Mouse (Mus musculus): ENCODE measurements around the gene Hebp1. TPM values are rescaled to one million over a fixed set of nuclear protein-coding genes. Genes with fewer than 3 reads are reported as not detected.

Gene Hebp1
- polyA plus RNA-seq, 1 experiment = 28.7 TPM

- H3K4me1 ChIP-seq (ENCODE audit: control insufficient read depth, insufficient read depth, low read length) = peaks cover 20% of the 10 kb centered on the region
- no peak for TF ChIP-seq CTCF (IDR thresholded peaks at IDR 0.05; ENCODE audit: low read depth, low read length)
- no peak for TF ChIP-seq POLR2A (IDR thresholded peaks at IDR 0.05; ENCODE audit: borderline replicate concordance, low read depth, low read length)
- H3K27ac ChIP-seq (ENCODE audit: insufficient read depth, low read depth, low read length) = no peak overlapping the region
- H3K4me3 ChIP-seq (ENCODE audit: insufficient read depth, low read length) = no peak overlapping the region
These were observed 59.1 kb downstream of the Hebp1 start for GRCm38 (mm10) chr6:135138746-135139145.

GRCm38 (mm10) chr6:135138207-135138606, 59.6 kb downstream of the Hebp1 start:
- Histone ChIP-seq H3K27ac (ENCODE audit: insufficient read depth, low read depth, low read length) (no peak overlapping the region), H3K4me3 (ENCODE audit: insufficient read depth, low read length) (no peak overlapping the region), H3K4me1 (ENCODE audit: control insufficient read depth, insufficient read depth, low read length) (peaks cover 20% of the 10 kb centered on the region)
- TF ChIP-seq POLR2A (IDR thresholded peaks at IDR 0.05; ENCODE audit: borderline replicate concordance, low read depth, low read length) (no peak), CTCF (IDR thresholded peaks at IDR 0.05; ENCODE audit: low read depth, low read length) (no peak)

GRCm38 (mm10) chr6:135137736-135138135, 60.1 kb downstream of the Hebp1 start:
- H3K27ac ChIP-seq (ENCODE audit: insufficient read depth, low read depth, low read length) = no peak overlapping the region
- H3K4me3 ChIP-seq (ENCODE audit: insufficient read depth, low read length) = no peak overlapping the region
- H3K4me1 ChIP-seq (ENCODE audit: control insufficient read depth, insufficient read depth, low read length) = peaks cover 20% of the 10 kb centered on the region
- no peak for TF ChIP-seq CTCF (IDR thresholded peaks at IDR 0.05; ENCODE audit: low read depth, low read length)
- no peak for TF ChIP-seq POLR2A (IDR thresholded peaks at IDR 0.05; ENCODE audit: borderline replicate concordance, low read depth, low read length)

DNA sequence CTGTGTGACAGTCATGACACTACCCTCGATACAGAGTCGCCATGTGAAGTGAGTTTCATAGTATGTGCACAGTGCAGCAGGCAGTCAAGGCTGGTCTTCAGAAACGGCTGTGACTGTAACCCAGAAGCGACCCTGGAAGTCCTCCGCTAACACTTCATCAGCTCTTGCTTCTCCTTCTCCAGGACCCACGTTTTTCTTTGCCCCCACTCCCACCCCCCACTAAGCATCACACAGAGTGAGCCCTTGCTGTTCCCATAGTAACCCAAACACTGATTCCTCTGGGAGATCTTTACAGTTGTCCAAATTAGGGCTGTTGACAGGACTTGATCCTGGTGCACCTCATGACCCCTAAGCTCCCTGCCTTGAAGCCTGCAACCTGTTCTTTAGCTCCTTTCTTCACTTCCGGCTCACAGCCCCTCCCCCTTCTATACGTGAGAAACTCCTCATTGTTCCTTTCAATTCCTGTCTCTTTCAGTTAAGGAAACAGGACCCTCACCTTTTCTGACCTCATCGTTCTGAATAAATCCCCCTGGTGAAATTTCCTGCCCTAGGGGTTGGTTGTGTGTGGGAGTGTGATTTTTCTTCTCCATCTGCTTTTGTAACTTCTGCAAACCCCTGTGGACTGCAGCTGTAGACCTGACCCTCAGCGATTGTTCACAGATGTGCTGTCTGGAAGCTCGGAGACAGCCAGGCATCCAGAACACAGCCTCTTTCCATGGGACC, 61.2 kb downstream of the Hebp1 start:
- no peak overlapping the region for H3K4me3 ChIP-seq (ENCODE audit: insufficient read depth, low read length)
- no peak for TF ChIP-seq POLR2A (IDR thresholded peaks at IDR 0.05; ENCODE audit: borderline replicate concordance, low read depth, low read length)
- no peak for TF ChIP-seq CTCF (IDR thresholded peaks at IDR 0.05; ENCODE audit: low read depth, low read length)
- H3K27ac ChIP-seq (ENCODE audit: insufficient read depth, low read depth, low read length) = no peak overlapping the region; the same call in 1 of the 2 replicates
- H3K4me1 ChIP-seq (ENCODE audit: control insufficient read depth, insufficient read depth, low read length) = peaks cover 20% of the 10 kb centered on the region

DNA sequence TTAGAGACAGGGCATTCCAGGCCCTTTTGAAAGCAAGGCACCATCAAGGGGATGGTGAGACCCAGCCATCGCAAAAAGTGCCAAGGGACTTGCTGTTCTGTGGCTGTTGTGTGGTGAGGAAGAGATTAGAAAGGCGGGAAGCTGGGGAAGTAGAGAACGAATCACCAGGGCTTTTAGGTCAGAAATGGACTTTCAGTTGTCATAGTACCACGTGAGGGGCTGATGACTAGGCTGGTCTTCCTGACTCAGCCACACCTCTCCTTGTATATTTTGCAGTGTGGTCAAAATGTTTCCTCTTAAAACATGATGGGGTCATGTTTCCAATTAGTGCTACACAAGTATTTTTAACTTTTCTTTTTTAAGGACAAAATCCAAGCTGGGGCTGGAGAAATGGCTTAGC, 62.1 kb downstream of the Hebp1 start:
- Histone ChIP-seq H3K4me3 (ENCODE audit: insufficient read depth, low read length) (no peak overlapping the region), H3K27ac (ENCODE audit: insufficient read depth, low read depth, low read length) (peak overlapping the region; percentile 59), H3K4me1 (ENCODE audit: control insufficient read depth, insufficient read depth, low read length) (peaks cover 20% of the 10 kb centered on the region)
- no peak for TF ChIP-seq POLR2A (IDR thresholded peaks at IDR 0.05; ENCODE audit: borderline replicate concordance, low read depth, low read length)
- no peak for TF ChIP-seq CTCF (IDR thresholded peaks at IDR 0.05; ENCODE audit: low read depth, low read length)

- Histone ChIP-seq H3K27ac (ENCODE audit: insufficient read depth, low read depth, low read length) (no peak overlapping the region), H3K4me3 (ENCODE audit: insufficient read depth, low read length) (no peak overlapping the region), H3K4me1 (ENCODE audit: control insufficient read depth, insufficient read depth, low read length) (peaks cover 20% of the 10 kb centered on the region)
- TF ChIP-seq POLR2A (IDR thresholded peaks at IDR 0.05; ENCODE audit: borderline replicate concordance, low read depth, low read length) (no peak), CTCF (IDR thresholded peaks at IDR 0.05; ENCODE audit: low read depth, low read length) (no peak)
These were observed 64.3 kb downstream of the Hebp1 start for GRCm38 (mm10) chr6:135133486-135133885.

DNA sequence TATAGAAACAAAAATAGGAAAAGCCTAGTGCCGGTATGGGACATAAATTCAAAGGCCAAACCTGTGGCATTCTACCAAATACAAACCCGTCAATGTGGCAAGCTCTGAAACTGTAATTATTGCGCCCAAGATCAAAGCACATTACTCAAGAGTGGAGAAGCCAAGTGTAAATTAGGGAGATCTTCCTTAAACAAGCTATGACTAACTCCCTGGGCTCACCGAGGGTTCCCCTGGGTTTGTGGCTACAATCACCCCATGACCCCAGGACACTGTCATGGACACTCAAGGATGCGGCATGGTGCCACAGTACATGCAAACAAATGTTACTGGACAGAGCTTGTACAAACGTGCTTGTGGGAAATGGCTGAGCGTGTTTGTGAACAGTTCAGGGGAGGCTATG, 64.7 kb downstream of the Hebp1 start:
- Histone ChIP-seq H3K4me1 (ENCODE audit: control insufficient read depth, insufficient read depth, low read length) (peaks cover 20% of the 10 kb centered on the region), H3K27ac (ENCODE audit: insufficient read depth, low read depth, low read length) (no peak overlapping the region), H3K4me3 (ENCODE audit: insufficient read depth, low read length) (no peak overlapping the region)
- no peak for TF ChIP-seq POLR2A (IDR thresholded peaks at IDR 0.05; ENCODE audit: borderline replicate concordance, low read depth, low read length)
- TF ChIP-seq CTCF (IDR thresholded peaks at IDR 0.05; ENCODE audit: low read depth, low read length) = no peak

- H3K4me1 ChIP-seq (ENCODE audit: control insufficient read depth, insufficient read depth, low read length) = no peaks in the 10 kb centered on the region
- no peak overlapping the region for H3K27ac ChIP-seq (ENCODE audit: insufficient read depth, low read depth, low read length)
- H3K4me3 ChIP-seq (ENCODE audit: insufficient read depth, low read length) = no peak overlapping the region
- TF ChIP-seq CTCF (IDR thresholded peaks at IDR 0.05; ENCODE audit: low read depth, low read length) (no peak), POLR2A (IDR thresholded peaks at IDR 0.05; ENCODE audit: borderline replicate concordance, low read depth, low read length) (no peak)
These were observed 73.0 kb downstream of the Hebp1 start for GRCm38 (mm10) chr6:135124755-135125380.

DNA sequence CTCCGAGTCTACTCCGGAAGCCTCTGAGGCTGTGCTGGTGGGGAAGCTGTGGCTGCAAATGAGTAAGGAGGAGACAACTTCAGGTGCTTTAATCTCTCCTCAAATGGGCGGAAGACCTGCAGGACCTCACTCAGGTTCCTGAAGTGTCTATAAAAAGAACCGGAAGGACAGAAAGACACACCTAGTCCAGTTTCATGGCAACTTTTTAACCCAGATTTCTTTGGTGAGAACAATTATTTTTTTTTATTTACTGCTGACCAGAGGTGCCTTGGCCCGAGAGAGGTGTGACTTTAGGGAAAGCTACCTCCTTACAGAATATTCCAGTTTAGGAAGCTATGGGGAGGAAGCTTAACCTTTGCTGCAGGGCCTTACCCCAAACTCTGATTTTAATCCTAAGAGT, 79.6 kb downstream of the Hebp1 start, which contains the start of gene Gprc5d:
Gene Gprc5d, minus strand, starts transcription at position 101 of the 400 bp plus-strand sequence.
- no peak for TF ChIP-seq CTCF (IDR thresholded peaks at IDR 0.05; ENCODE audit: low read depth, low read length)
- no peak within 1 kb of the TSS for H3K4me3 ChIP-seq (ENCODE audit: insufficient read depth, low read length)
- H3K27ac ChIP-seq (ENCODE audit: insufficient read depth, low read depth, low read length) = no peak within 1 kb of the TSS
- H3K4me1 ChIP-seq (ENCODE audit: control insufficient read depth, insufficient read depth, low read length) = peaks cover 6% of the 10 kb centered on the region; the same call in 1 of the 2 replicates

DNA sequence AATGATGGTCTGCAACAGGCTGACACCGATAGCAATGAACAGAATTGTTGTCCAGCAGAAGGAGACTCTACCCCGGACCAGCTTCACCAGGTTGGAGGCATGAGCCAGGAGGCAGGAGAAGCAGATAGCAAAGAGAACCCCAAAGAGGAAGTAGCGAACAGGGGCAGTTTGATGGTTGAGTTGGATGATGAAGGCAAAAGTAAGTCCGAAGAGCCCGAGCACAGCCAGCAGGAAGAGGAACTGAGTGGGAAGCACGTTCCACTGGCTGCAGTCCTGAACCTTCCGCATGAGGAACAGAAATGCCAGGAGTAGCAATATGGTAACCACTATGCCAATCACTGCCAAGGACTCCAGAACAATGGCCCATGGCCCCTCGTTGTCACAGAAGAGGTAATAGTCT, 81.3 kb downstream of the Hebp1 start:
- Histone ChIP-seq H3K27ac (ENCODE audit: insufficient read depth, low read depth, low read length) (no peak overlapping the region), H3K4me1 (ENCODE audit: control insufficient read depth, insufficient read depth, low read length) (peaks cover 6% of the 10 kb centered on the region; the same call in 1 of the 2 replicates), H3K4me3 (ENCODE audit: insufficient read depth, low read length) (no peak overlapping the region)
- no peak for TF ChIP-seq POLR2A (IDR thresholded peaks at IDR 0.05; ENCODE audit: borderline replicate concordance, low read depth, low read length)
- no peak for TF ChIP-seq CTCF (IDR thresholded peaks at IDR 0.05; ENCODE audit: low read depth, low read length)

Measured in bone marrow macrophage, adult 2 months (primary cell).